Mouse (Mus musculus): ENCODE results near the gene Pde8b.

The Pde8b gene

DNA sequence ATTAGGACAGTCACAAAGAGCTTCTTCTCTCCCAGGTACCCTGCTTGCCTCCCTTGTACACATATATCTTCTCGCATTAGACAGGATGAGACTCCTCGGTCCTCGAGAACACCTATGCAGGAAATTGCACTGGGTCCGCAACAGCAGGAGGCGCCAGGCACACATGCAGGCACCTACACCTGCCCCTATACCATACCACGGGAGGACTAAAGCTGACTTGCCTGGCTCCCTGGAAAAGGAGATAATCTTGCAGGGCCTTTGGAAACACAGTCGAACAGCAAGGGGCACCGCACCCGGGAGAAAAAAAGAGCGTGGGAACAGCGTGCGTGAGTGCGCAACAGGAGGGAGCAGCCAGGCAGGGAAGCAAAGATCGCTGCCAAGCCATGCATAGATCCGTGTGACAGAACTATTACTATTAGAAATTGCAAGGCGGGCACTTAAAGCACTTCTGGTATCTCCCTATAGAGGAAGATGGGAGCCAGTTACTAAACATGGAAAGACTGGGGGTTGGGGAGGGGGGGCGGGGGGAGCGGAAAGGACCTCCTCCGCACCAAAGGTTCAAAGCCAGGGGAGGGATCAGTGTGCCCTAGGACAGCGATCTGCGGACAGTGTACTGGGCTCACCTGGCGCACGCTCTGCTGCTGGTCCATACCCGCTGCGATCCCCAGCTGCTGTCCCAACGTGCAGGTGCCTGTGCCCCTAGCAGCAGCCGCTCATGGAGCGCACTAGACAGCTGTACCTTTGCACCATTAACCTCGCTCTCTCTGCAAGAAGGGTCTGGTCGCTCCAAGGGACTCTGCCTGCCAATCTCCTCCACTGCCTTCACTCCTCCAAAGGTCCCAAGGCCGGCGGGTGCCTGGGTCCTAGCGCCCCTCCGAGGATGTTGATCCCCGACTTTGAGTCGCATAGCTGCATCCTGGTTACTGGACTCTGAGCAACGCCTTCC, at the start of gene Pde8b:
TSS of gene Pde8b (minus strand) at position 826 of the 946 bp plus-strand sequence.
- DNase-seq (ENCODE audit: low spot score in 2 of 2) = no peak

DNA sequence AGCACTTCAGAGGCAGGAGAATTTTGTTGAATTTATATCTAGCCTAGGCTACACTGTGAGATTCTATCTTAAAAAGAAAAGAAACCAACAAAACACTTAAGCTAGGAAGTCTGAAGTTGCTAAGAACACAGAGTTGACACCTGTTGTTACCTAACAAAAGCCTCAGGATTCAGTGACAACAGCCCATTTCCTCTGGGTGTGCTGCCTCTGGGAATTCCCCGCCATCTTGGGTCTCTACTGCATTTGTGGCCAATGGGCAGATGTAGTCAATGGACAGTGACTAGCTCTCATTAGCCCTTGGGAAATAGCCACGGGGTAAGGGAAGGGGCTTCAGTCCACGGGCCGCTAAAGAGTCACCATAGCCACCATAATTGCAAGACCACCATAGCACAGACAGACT, 41.8 kb upstream of the Pde8b start:
- DNase-seq (ENCODE audit: low spot score in 2 of 2) = no peak

DNA sequence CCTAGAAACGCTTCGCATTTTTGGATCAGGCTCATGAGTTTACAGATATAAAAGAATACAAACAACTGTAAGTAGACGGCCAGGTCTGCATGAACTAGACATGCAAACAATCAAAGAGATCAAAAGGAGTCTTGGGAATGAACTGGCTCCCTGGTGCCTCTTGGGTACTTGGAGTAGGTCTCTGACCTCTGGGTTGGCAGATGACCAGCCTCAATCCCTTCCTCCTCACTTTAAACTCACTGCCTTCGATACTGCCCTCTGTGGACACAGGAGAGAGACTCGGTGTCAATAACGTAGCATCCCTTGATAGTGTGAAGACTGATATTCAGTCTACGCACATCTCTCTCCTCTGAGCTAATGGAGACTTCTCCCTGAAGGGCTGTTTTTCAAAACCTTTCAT, 37.9 kb upstream of the Pde8b start:
- no peak for DNase-seq (ENCODE audit: low spot score in 2 of 2)

DNA sequence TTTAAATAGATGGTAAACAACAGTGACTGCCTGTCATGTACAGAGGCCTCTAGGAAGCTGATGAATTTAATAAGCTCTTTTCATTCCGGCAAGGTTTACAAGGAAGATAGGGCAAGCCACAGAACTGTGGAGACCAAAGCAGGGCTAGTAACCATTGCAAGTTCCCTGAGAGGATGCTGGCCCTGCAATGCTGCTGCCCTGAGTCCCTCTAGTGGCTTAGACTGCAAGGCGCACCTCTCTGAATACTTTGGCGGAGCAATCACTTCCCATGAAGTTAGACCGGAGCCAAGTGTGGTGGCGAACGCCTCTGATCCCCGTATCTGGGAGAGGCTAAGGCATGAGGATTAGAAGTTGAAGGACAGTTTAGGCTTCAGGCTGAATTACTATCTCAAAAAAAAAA, 36.9 kb upstream of the Pde8b start:
- peak; percentile 38 to 73 for DNase-seq (ENCODE audit: low spot score in 2 of 2)

DNA sequence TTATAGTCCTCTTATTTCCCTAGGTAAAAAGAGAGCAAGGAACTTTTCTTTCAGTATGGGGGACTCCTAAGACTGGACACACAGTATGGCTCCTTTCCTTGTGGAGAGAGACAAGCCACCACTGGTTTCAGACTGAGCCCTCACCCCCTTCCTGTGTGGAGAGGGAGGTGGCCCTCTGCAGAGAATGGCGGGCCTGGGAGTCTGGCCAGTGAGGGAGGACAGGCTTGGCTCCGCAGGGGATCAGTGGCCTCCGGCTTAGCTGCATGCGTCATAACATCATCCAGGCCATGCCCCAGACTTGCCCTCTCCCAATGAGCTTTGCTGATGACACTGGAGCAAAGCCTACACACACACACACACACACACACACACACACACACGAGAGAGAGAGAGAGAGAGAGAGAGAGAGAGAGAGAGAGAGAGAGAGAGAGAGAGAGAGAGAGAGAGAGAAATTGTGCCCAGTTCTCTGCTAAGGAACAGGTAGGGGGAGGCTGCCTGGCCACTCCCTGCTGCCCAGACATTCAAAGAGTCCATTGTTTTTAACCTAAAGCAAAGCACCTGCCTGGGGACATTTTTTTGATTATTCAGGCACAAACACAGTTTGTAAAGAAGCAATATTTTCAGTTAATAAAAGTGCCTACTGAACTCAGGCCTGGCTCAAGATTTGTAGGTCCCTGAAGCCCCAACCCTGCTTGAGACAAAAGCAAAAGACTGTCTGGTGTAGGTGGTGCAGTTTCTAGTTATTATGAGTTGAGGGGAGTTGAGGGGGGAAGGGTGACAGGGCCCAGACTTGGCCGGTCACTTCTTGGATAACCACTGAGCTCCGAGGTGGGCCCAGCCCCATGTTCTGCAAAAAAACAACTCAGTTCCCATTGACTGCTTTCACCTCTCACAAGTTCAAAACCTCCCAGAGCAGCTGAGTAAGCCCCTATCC, 31.9 kb upstream of the Pde8b start:
- no peak for DNase-seq (ENCODE audit: low spot score in 2 of 2)

DNA sequence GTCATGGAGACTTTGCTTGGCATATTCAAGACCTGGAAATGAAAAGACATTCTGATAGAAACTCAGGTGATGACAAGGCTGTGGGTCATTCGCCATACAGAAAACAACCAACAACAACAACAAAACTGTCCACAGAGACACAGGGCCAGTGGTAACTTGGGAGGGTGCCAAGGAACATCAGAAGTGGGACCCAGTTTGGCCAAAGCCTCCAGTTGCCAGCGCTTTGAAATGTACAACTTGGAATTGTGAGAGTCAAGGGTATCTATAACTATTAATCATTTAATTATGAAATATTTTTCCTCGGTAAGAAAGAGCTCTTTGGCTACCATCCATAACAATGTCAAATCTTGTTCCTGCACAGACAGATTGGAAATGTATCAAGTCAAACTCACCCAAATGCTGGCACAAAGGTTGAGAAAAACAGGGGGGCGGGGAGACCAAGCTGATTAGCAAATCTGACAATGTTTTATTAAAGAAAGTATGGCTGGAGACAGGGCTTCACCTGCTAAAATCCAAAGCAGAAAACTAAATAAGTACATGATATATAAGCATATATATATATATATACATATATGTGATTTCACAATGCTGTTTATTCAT, 28.4 kb upstream of the Pde8b start:
- DNase-seq (ENCODE audit: low spot score in 2 of 2) = no peak

DNA sequence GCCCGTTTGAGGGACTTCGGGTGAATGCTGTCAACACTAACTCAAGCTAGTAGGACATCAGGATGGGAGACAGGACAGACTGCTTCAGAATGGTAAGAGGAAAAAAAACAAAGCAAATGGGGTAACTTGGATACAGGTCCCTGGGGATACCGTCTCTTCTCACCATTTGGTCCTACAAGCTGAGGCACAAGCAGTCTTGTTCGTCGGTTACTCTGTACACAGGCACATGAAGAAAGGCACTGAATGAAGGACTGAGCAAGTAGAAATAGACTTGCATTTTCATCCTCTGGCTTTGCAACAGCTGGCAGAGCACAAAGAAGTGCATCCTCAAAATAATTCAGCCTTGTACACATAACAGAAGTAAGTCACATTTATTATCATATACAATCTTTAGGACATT, 14.6 kb upstream of the Pde8b start:
- DNase-seq (ENCODE audit: low spot score in 2 of 2) = no peak

DNA sequence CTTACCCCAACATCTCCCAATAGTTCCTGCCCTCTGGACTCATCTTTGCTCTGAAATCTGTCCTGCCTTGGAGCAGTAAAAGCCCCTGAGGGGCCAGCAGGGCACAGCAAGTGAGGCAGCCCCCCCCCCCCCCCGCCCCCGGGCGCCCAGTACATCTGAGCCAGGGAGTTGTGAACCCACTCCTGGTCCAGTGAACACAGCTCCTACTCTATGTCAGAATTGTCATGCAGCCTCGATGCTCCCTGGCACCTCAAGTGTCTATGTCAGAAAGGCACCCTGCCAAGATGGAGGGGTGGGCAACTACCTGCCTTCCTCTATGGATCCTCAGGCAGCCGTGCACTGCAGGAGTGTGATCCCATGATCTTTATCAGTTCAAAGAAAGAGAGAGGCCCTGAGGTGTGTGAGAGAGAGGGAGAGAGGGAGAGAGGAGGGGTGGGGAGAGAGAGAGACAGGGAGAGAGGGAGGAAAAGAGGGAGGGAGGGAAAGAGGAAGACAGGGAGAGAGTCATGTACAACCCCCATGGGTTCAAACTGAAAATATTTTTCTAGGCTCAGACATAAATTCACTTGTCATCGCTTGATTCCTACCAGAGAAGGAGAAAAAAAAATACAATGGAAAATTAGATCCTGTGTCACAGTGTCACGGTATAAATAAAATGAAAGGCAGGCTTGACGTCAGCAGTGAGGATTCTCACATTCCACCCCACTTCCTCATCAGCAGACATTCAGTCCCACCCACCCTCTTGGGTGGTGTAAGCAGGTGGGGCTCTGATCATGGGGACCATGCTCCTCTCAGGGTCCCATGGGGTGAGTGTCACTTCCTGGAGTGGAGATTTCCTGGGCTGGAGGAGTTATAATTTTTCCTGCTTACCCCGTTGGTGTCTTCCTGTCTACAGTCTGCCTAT, 11.0 kb upstream of the Pde8b start:
- no peak for DNase-seq (ENCODE audit: low spot score in 2 of 2)

DNA sequence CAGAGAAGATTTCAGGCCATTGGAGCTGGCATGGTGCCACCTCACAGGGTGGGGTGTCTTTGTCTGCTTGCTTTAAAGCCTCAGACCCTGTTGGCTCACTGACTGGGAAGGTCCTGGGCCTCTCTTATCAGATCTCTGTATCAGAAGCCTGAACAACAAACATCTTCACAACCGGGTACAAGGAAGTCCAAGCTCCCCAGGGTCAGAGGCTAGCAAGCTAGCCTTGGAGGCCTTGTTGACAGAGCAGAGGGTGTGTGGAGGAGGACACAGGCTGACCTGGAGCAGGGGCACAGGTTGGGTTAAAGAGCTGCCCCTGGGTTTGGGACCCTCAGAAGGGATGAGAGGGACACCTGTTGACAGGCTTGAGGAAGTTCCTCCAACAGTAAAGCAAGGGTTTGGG, 10.3 kb upstream of the Pde8b start:
- no peak for DNase-seq (ENCODE audit: low spot score in 2 of 2)

DNA sequence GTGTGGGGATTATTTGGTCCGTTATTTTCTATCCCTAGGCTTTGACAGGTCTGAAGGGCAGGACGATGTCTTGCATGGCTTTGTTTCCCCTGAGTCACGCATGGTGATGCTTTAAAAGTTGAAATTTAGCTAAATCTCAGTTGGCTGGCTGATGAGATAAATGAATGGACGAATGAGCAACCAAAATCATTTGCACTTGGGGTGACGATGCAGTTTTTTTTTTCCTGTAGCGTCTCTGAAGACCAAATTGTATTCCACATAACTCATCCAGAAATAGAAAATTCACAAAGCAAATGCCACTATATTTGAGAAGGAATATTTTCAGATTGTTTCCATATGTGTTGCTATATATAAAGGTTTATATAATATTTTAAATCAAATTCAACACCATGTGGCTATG, 6.9 kb upstream of the Pde8b start:
- no peak for DNase-seq (ENCODE audit: low spot score in 2 of 2)

DNA sequence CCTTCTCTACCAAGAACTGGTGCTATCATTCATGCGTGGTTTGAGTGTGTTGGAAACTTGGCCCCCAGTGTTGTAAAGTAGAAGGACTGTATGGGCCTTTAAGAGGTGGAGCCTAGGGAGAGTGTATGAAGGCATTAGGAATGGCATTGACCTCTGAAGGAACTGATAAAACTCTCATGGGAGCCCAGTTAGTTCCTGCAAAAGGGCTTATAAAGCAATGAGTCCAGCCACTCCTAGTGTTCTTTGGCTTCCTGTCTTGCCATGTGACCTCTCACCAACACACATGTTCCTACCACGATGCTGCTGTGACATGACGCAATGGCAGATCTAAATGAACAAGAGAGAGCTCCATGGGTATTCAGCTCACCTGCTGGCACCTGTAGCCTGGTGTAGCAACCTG, 4.9 kb upstream of the Pde8b start:
- no peak for DNase-seq (ENCODE audit: low spot score in 2 of 2)

DNA sequence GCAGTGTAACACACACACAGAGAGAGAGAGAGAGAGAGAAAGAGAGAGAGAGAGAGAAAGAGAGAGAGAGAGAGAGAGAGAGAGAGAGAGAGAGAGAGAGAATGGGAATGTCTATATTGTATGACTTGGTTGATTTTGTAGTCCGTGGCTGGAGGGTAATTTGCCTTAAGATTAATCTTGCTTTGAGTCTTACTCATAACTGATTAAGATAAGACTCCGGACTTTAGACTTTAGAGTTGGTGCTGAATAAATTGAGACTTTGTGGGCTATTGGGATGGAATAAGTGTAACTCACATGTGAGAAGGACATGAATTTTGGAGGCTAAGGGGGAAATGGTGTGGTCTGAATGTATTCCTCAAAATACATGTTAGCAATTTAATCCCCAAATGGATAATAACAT, 7.1 kb downstream of the Pde8b start:
- DNase-seq (ENCODE audit: low spot score in 2 of 2) = no peak

DNA sequence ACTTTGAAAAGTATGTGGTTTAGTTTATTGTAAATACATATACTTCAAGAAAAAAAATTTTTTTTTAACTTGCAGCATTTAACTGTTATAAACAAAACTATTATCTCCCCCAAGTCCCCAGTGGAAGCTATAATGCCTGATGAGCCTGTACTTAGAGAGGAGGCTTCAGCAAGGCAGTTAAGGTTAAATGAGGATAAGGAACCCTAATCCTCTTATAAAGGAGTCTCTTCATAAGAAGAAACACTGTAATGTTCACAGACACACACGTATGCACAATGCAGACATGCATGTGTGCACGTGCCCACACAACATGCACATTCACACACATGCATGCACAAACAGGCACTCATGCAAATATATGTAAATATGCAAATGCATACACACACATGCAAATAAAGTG, 12.6 kb downstream of the Pde8b start:
- no peak for DNase-seq (ENCODE audit: low spot score in 2 of 2)

DNA sequence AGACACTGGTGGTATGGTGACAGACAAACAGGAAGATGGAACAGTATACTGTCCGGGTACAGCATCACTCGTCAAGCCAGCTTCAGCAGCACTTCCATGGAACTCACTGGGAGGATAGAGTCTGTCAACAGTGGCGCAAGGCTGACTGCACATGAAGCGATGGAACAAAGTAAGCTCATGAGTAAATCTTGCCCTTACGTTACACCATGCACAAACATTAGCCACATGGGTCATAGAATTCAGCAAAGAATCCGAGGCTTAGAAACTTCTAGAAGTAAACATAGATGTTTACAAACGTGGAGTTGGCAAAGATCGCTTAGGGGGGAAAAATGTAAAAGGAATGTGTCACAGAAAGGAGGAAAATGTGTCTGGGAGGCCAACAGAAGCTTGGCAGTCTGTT, 14.9 kb downstream of the Pde8b start:
- DNase-seq (ENCODE audit: low spot score in 2 of 2) = no peak

DNA sequence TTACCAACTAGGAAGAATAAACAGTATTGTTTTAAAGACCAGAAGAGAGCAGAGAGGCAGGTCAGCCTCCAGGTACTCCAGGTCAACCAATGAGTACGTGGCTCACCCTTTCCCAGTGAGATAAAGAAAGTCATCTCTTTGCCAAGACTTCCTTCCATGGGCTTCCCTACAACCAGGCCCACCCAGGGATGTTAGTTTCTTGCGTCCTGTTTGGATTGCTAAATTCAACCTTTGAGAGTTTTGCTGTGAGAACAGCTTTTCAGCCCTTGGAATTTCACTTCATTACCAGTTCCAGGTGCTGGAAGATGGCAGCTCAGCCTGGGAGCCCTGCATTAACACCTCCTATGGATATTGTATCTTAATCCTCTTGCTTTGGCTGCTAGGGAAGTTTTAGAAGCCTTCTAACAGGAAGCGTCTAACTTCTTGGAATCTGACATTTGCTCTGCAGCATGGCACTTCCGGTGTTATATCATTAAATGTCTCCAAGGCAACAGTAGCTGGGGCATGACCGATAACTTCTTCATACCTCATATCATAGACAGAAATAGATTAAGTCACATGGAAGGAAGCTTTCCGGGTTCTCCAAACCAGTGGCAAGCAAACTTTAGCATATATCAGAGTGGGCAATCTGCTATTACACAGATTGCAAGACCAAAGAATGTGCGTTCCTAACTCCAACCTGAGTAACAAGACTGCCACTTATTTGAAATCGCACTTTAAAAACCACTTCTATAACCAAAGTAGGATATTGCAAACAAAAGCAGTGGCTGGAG, 18.6 kb downstream of the Pde8b start:
- no peak for DNase-seq (ENCODE audit: low spot score in 2 of 2)

DNA sequence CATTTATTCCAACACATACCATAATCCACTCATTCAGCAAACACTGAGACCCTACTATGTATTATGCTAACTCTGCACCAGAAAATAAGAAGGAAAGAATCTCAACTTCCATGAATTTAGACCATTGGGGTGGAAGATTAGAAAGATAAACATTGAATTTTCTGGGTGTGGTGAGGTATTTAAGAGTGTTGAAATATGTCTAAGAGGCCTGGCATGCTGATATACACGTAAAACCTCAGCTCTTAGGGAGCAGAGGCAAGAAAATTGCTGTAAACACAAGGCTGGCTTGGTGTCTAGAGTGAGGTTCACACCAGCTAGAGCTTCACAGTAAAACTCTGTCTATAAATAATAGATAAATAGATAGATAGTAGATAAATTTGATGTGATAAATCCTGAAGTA, 19.8 kb downstream of the Pde8b start:
- DNase-seq (ENCODE audit: low spot score in 2 of 2) = no peak

DNA sequence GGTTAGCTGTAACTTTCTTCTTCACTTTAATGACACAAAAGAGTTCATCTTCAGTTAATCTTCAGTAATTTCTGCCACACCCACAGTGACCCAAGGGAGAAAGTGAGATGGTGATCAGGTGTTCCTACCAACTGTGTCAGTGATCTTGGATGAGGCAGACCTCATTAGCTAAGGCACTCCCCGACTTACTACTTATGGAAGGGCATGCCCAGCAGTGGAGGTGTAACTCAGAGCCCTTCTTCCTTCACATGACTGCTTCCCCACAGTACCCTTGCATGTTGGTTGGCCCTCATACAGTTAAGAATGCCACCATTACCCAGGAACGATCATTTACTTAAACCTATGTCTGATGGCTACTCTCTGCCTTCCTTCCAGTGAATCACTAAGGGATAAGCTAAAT, 25.6 kb downstream of the Pde8b start:
- DNase-seq (ENCODE audit: low spot score in 2 of 2) = no peak

DNA sequence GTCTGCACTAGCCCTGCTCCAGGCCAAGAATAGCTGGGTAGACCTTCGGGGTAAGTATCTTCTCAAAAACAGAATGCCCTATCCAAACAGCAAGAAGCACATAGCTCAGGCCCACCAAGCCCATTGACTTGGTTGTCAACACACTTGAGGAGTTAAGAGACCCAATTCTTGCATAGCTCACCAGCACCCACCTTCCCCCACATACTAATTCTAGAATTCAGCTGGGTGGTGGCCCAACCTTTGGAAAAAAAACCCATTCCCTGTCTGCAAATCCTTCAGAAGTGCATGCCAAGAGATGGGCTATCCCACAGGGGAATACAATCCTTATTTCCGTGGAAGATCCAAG, 26.7 kb downstream of the Pde8b start:
- no peak for DNase-seq (ENCODE audit: low spot score in 2 of 2)

DNA sequence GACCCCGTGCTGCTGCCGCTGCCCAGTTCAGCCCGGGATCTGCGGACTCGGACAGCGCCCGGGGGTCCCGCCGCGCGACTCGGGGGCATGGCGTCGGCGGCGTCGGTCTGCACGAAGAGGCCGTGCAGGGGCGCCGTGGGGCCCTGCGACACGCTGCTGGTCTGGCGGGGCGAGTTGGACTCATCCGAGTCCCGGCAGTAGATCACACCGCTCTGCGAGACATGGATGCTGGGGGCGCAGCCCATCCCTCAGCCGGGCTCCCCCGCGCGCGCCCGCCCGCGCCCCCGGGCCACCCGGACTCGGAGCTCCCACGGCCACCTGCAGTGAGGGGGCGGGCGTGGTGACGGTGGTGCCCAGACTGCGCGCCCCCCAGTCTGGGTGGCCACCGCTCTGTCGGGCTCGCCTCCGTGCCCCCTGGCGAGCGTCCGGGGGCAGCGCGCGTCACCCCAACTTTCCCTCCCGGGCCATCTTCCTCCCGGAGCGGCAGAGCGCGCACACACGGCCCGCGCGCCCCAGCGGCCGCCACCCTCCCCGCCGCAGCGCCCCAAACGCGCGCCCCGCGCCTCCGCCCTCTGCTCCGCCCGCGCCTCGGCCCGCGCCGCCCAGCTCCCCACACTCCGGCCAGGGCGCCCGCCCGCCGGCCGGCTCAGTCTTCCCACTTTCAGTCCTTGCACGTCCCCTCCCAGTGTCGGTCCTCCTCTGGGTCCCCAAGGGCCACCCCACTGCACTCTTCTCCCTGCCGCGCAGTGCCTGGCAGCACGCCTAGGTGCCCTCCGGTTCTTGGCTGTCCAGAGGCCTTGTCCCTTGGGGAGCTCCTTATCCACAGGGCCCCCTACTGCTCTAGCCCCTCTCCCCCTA, 27.3 kb downstream of the Pde8b start:
- peak; percentile 19 to 51 for DNase-seq (ENCODE audit: low spot score in 2 of 2)
